Mouse (Mus musculus) bone marrow, adult 2 months (tissue): ENCODE measurements around the gene Rdh19. TPM values are rescaled to one million over a fixed set of nuclear protein-coding genes. Genes with fewer than 3 reads are reported as not detected.
"Not testable (repeated sequence)": the region's sequence is repeated elsewhere in the genome, so short reads cannot be mapped to it uniquely, and the experiment has no call there.

ENCODE experiments used
- H3K27ac ChIP-seq: fragments of 200-500 bp; 2 replicates; pipeline ENCODE4 v1.5.1; 2012; ENCODE audit warnings: low read depth, mild to moderate bottlenecking, control low read depth, inconsistent platforms, low read length; ENCODE audit not compliant: control insufficient read depth, poor library complexity, insufficient read depth
- H3K4me1 ChIP-seq: fragments of 200-500 bp; 2 replicates; pipeline ENCODE4 v1.6.1; 2011; ENCODE audit warnings: low read length; ENCODE audit not compliant: control insufficient read depth, insufficient read depth
- H3K4me3 ChIP-seq: fragments of 200-500 bp; replicated peaks from 2 replicates; pipeline ENCODE3; 2011; ENCODE audit warnings: mild to moderate bottlenecking, low read depth, low read length, control low read depth; ENCODE audit not compliant: control insufficient read depth
- CTCF ChIP-seq: fragments of 200-500 bp; IDR thresholded peaks from 2 replicates; pipeline ENCODE4 v1.5.1; 2011; ENCODE audit warnings: low read length, control low read depth; ENCODE audit not compliant: control insufficient read depth, insufficient read depth
- POLR2A ChIP-seq: fragments of 200-500 bp; IDR thresholded peaks from 2 replicates; pipeline ENCODE4 v1.6.1; 2011; ENCODE audit warnings: low read depth, mild to moderate bottlenecking, control low read depth, low read length, borderline replicate concordance; ENCODE audit not compliant: control insufficient read depth
- WGBS: fragments of 180-500 bp; shearing (Covaris S2); methylation state at CpG from one replicate; pipeline ENCODE4 v1.1.7; 2018; 5-methylcytosine and 5-hydroxymethylcytosine counted together
- polyA plus RNA-seq: library from polyadenylated mRNA; stranded (reverse); fragments of >200 nt; gene quantifications from 2 replicates; pipeline ENCODE4 v1.2.4, GENCODE M21; 2011; ENCODE audit warnings: low replicate concordance; ENCODE audit not compliant: missing spikeins, insufficient read depth, insufficient read length

The Rdh19 gene
- polyA plus RNA-seq, 1 experiment = not detected

DNA sequence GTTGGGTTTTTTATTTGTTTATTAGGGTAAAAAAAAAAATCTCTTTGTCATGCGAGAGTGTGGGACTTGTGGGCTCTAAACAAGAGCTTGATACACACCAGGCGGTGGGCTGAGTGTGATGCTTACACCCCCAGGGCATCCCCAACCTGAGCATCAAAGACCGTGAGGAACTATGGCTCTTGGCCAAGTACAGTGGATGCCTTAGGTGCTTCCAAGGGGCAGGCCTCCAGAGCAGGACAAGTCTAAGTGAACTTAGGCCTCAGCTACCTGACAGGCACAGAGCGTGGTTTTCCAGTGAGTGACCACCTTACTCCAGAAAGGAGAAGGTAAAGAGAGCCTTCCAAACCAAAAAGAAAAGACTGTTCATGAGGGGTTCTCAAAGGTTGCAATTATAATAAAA is 37.2 kb downstream of the Rdh19 start:
- Histone ChIP-seq H3K4me3 (no peak overlapping the region), H3K27ac (no peak overlapping the region), H3K4me1 (no peaks in the 10 kb centered on the region)
- TF ChIP-seq POLR2A = no peak
- TF ChIP-seq CTCF = no peak
- WGBS = 77% methylated on average over 4 of the region's 4 CpGs

DNA sequence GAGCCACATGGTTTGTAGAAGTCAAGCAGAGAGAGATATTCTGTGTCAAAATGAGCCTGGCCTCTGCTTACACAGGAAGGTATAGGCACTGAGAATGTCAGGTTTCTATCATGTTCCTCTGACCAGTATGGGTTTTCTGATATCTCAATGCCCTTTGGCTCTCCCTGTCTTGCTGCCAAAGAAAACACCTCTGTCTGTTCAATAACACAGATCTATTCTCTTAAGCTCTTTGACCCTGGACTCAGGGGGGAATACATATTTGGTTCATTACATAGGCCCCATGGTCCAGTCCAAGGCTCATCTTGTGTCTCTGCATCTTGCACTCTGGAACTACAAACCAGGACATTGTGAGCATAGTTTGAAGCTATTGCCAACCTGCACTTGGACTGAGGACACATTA is 38.9 kb downstream of the Rdh19 start, which contains the start of gene Rdh7:
Gene Rdh7, minus strand, starts transcription at position 213 of the 400 bp plus-strand sequence.
- H3K27ac ChIP-seq = no peak within 1 kb of the TSS
- H3K4me3 ChIP-seq = no peak within 1 kb of the TSS
- TF ChIP-seq CTCF (no peak), POLR2A (no peak)

DNA sequence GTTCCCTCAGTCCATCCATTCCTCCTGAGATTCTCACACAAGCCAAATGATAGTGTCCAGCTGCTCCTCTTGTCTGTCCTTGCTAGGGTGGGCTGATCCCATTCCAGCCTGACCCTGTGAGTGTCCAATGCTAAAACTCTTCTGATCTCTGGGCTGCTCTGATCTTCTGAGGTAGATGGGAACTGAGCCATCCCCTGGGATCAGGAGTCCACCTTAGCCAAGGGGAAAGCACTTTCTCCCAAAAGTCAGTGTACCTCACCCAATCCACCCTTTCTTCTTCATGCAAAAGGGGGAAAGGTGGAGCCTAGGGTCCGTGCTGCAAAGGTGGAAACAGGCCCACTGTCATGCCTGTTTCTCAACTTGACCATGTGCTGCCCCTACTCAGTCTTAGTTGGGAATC is 41.8 kb downstream of the Rdh19 start:
- no peak overlapping the region for H3K4me3 ChIP-seq
- H3K4me1 ChIP-seq = no peaks in the 10 kb centered on the region
- 45% methylated on average over 1 of the region's 1 CpGs for WGBS
- H3K27ac ChIP-seq = no peak overlapping the region
- no peak for TF ChIP-seq CTCF
- no peak for TF ChIP-seq POLR2A

More for the DNA sequence above, 38.9 kb downstream of the Rdh19 start, which contains the start of gene Rdh7:
- H3K4me1 ChIP-seq = no peaks in the 10 kb centered on the region

DNA sequence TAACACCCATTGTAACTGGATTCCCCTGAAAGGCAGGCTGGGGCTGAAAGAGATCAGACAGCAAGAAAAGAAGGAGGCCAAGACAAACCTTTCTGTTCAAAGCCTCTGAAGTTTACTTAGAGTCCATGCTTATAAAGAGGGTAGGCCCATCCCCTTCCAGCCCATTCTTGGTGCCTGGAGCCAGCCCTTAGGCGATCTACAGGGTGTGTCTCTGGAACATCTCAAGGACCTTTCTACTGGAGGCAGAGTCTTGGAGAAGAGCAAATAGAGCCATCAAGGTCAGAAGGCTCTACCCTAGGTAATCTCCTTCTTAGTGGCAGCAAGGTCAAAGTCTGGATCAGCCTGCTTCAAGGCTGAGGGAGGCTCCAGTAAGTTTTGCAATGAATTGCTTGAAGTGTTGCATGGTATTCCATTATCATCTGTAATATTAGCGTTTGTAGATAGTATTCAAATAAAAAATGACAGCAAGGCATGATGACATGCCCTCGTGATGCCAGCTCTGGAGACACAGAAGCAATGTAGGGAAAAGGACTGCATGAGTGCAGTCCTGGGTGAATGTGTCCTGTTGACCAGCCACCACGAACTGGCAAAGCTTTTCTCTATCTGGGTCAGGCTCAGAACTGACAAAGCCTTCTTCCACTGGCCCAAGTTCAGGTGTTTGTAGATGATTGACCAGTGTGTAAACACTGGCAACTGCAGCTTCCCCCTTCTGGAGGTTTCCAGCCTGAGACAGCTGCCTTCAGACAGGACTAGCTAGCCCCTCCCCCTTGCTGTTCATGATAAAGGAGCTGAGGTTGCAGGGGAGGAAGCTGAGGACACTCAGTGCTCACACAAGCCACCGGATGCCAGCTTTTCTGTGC is 43.7 kb downstream of the Rdh19 start:
- 46% methylated on average over 5 of the region's 5 CpGs for WGBS
- not testable (repeated sequence) for H3K4me1 ChIP-seq, H3K4me3 ChIP-seq, H3K27ac ChIP-seq

DNA sequence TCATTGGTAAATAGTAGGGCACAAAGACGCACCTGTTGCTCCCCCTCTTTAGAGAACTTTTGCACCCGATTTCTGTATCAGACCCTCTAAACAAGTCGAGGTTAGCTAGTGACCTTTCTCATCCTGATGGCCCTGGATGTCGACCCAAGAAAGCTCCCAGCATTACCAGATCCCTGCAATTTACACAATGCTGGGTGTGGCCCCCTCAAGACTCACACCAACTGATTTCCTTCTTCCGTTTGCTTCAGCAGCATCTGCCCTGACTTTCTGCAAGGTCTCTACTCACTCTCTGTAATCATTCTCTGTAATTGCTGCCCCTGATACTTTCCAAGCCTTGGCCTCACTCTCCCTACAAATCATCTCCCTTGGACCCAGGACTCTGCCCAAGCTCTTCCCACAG is 47.0 kb downstream of the Rdh19 start:
- Histone ChIP-seq H3K4me3 (no peak overlapping the region), H3K27ac (no peak overlapping the region), H3K4me1 (no peaks in the 10 kb centered on the region)
- TF ChIP-seq POLR2A (no peak), CTCF (no peak)
- 48% methylated on average over 5 of the region's 5 CpGs for WGBS

DNA sequence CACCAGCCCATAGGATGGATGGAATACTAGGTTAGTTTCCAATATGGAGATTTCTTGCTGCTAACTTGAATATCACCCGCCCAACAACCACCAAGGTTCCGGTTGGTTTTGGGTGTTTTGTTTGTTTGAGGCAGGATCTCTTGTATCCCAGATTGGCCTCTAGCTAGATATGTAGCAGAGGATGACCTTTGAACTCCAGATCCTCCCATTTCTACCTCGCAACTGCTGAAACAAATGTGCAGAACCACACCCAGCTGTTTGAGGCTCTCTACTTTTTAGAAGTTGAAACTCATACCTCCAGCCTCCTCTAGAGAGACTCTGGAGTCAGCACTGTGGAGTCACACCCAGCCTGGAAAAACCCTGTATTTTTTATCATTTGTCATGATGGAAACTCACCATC is 47.8 kb downstream of the Rdh19 start:
- 68% methylated on average over 3 of the region's 3 CpGs for WGBS
- no peak for TF ChIP-seq CTCF
- TF ChIP-seq POLR2A = no peak

DNA sequence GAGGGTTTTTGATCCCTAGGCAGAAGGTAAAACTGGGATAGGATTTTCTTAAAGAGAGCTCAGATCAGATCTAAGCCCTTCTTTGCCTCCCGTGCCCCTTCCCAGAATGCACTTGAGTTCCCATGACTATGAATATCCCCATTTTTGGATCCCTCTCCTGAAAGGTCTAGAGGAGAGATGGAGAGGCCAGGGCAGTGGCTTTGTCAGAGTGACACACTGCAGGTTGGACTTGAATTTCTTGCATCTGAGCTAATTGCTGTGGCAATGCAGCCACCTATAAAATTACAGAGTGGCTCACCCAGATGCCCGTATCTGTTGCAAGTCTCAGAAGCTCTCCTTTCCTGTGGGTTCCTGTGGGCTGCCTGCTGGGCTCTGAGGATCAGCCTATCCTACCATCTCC is 48.5 kb downstream of the Rdh19 start, which contains the start of gene Sdr9c7:
Gene Sdr9c7, plus strand, starts transcription at position 301 of the 400 bp plus-strand sequence.
- Histone ChIP-seq H3K27ac (no peak within 1 kb of the TSS), H3K4me1 (no peaks in the 10 kb centered on the region), H3K4me3 (no peak within 1 kb of the TSS)
- WGBS = 64% methylated on average over 2 of the region's 2 CpGs
- TF ChIP-seq CTCF = no peak
- TF ChIP-seq POLR2A = no peak

More for the DNA sequence above, 47.8 kb downstream of the Rdh19 start:
- H3K27ac ChIP-seq = no peak overlapping the region
- no peak overlapping the region for H3K4me3 ChIP-seq
- H3K4me1 ChIP-seq = no peaks in the 10 kb centered on the region

DNA sequence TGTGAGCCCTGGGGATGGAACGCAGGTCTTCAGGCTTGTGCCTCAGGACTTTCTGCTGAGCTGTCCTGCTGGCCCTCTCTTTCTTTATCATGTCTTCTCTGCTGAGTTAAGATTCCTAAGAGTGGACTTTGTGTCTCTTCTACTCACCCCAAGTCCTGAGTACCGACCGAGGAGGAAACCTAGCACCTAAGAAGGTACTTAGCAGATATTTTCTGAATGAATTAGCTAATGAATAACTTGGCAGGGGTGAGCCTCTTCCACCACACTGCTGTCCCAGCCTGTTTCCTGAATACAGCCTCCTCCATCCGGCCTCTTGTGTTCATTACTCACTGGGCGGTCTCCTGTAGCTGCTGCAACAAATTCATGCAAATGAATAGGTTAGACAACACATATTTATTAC is 50.1 kb downstream of the Rdh19 start:
- Histone ChIP-seq H3K4me1 (no peaks in the 10 kb centered on the region), H3K4me3 (no peak overlapping the region), H3K27ac (no peak overlapping the region)
- TF ChIP-seq POLR2A (no peak), CTCF (no peak)
- 67% methylated on average over 5 of the region's 5 CpGs for WGBS

DNA sequence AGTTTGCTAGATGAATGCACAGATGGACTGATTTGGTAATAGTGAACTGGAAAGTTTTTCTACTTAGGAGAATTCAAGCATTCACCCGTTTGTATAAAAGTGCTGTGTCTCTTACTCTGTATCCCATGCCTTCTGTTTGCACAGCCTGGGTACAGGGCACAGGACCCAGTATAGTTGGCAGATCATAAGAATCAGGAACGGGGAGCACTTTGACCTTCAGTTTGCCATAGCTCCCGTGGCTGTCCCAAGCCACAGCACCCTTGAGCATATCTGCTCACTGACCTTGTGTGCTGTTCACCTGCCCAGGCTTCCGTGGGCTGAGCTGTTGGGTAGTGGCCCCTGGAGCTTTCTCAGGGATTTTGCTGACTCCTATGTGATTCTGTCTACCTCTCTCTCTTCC is 52.0 kb downstream of the Rdh19 start:
- H3K4me1 ChIP-seq = no peaks in the 10 kb centered on the region
- H3K27ac ChIP-seq = no peak overlapping the region
- WGBS = 65% methylated on average over 4 of the region's 4 CpGs
- TF ChIP-seq POLR2A = no peak
- TF ChIP-seq CTCF = no peak
- H3K4me3 ChIP-seq = no peak overlapping the region
